Mouse (Mus musculus) T-helper 17 cell (primary cell): ENCODE results near the gene Dennd6a.
"Not testable (repeated sequence)": the region's sequence is repeated elsewhere in the genome, so short reads cannot be mapped to it uniquely, and the experiment has no call there.

Experiments
- in situ Hi-C, 2 experiments: fragments of 300-600 bp; cut with MboI, MseI; formaldehyde crosslinking; loops; 1 replicate in 1 of 2; 2 replicates in 1 of 2; pipeline ENCODE4 v1.15.1; 2025; ENCODE audit warnings: high pct_unique_total_duplicates in 2 of 2

The Dennd6a gene

DNA sequence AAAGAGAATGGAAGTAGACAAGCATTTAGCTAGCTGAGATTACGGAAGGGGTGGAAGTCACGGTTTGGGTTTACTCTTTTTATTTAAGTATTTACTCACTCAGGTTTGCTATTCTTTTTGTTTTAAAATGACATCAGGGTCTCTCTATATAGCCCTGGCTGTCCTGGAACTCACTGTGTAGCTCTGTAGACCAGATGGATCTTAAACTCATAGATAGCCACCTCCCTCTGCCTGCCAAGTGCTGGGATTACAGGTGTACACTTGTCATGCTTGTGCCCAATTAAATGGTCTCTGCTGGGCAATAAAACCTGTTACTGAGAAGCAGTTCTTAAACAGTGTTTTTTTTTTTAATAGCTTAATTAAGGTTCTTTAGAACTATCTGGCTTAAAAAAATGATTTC is 66.3 kb downstream of the Dennd6a start:
- in situ Hi-C loops = loop anchor here in 1 of 2 experiments (10.0 kb wide), 2 partner anchors 155 to 1165 kb away; no protein-coding TSS in a partner anchor

DNA sequence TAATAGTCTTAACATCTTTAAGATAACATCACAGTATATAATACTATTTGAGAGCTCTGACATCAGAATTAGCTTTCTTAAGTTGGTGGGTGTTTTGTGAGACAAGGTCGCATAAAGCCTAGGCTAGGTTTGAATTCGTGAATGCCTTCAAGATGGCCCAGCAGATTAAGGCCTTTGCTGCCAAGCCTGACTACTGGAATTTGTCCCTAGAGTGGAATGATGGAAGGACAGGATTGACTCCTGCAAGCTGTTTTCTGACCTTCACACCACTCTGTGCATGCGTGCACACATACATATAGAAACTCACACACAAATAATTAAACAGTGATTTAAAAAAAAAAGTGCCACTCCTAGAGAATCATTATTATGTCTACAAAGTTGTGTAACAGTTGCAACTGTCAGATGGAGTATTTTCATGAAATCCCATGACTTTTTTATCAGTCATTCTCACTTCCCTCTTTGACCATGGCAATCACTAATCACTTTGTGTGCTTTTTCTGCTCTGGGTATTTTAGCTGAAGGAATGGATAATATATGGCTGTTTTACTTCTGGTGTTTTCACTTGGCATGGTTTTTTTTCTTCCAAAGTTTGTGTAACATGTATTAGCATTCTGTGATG is 69.5 kb downstream of the Dennd6a start:
- in situ Hi-C loops = no loop called here

DNA sequence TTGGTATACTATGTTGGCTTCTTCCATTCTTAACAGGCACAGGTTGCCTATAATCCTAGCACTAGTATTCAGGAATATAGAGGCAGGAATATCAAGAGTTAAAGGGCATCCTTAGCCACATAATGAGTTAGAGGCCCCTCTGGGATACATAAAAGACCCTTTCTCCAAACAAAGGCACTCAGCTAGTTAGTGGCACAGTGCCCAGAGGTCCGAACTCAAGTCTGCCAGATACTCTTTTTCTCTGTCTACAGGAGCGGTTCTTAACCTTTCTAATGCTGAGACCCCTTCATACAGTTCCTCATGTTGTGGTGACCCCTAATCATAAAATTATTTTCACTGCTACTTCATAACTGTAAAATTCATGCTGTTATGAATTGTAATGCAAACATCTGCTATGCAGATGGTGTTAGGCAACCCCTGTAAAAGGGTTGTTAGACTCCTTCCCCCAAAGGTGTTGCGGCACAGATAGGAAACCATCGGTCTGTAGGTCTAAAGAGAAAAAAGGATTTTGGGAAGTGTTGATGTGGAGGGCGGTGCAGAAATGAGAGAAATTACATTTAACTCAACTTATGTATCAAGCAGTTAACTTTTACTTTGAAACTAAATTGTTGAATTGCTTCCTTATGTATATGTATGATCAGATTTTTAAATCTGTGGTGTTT is 72.5 kb downstream of the Dennd6a start:
- in situ Hi-C loops = no loop called here

DNA sequence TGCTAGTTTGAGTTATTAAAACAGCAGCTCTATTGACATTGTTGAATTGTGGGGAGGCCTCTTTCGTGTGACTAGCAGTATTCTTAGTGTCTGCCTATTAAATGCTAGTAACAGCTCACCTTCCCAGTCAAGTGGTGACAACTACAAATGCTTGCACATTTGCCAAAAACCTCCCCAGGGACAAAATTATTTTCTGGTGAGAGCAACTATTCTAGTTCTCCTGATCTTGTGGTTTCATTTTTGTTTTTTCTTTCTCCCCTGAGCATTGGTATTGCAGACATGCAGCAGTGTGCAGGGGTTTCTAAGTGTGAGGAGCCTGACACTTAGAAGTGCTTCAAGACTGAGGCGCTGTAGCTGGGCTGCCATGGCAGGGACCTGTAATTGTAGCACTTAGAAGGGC is 74.2 kb downstream of the Dennd6a start:
- in situ Hi-C loops = no loop called here

DNA sequence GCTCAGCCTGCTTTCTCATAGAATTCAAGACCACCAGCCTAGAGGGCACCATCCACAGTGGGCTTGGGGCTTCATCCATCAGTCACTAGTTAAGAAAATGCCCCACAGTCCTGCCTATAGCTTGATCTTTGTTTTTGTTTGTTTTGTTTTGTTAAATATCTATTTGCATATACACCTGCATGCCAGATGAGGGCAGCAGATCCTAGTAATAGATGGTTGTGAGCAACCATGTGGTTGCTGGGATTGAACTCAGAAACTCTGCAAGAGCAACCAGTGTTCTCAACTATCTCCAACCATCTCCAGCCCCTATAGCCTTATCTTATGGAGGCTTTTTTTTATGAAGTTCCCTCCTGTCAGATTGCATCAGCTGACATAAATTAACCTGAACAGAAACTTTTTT is 78.2 kb downstream of the Dennd6a start:
- in situ Hi-C loops = loop anchor here in 1 of 2 experiments (10.0 kb wide), 1 partner anchor 157 kb away; no protein-coding TSS in a partner anchor

DNA sequence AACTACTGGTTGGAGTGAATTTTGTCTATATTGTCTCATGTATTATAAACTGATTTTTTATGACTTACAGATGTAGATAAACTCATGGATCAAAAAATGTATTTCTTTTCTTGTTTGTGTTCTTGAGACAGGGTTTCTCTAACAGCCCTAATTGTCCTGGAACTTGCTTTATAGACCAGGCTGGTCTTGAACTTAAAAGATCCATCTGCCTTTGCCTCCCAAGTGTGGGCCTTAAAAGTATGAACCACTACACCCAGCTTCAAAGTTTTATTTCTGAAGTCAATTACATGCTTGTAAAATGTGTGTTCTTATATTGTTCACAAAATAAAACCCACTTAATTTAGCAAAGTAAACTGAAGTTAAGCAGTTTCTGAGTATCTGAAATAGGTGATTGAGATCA is 84.5 kb downstream of the Dennd6a start:
- in situ Hi-C loops = loop anchor here in 1 of 2 experiments (10.0 kb wide), 1 partner anchor 163 kb away; no protein-coding TSS in a partner anchor

DNA sequence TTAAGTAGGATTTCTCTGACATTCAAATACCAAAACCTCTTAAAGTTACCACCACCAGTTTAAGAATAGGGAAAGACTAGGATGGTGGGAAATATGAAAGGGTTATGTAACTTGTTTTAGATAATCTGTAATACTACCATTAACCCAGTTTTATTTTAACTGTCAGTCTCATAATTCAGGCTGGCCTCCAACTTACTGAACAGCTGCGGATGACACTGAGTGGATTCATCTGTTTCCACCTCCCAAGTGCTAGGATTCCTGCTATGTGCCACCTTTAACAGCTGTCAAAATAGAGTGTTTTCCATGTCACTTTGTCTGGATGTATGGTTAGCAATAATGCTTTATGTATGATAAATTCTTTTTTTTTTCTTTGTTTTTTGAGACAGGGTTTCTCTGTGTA is 86.6 kb downstream of the Dennd6a start:
- in situ Hi-C loops = no loop called here

DNA sequence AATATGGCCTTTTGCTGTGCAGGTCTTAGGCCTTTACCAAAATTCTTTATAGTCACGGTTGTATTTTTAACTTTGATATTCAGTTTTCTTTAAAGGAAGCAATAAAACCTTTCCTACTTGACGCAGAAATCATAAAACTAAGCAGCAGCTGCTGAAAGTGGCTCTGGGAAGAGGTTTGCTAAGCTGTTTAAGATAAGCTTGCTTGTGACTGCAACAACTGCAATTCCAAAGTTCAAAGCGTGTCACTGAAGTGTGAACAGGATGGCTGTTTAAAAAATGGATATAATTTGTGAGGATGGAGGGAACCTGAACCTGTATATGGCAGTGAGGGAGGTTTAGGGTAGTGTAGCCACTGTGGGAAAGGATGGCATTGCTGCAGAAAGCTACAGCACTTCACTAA is 88.4 kb downstream of the Dennd6a start:
- in situ Hi-C loops = no loop called here

DNA sequence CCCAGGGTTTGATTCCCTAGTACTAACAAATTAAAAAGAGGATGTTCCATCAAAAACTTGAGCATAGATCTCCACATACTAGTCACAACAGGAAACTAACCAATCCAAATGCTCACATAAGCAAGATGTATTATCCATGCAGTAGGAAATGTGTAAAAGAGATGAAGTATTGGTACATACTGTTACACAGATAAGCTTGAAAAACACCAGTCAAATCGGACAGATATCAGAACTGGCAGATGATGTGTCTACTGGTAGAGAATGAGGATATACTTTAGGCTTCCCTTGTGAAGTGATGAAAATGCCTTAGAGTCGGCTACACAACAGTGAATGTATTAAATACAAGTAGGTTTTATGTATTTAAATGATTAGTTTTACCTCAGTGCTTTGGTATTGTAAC is 88.8 kb downstream of the Dennd6a start:
- in situ Hi-C loops = no loop called here

DNA sequence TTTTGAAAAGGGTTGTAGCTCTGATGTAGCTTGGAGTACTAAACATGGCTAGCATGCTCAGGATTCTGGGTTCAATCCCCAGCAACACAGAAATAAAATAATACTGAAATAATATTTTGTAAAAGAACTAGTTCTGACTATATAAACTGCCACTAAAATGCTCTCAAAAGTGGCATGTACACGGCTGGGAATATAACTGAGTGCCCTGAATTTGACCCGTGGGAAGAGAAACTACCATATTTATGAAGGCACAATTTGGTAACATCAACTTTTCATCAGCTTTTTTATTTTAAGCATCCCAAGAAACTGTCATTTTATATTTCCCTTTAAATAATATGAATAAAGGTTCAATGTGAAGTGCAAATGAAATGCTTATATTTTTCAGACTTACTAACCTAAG is 90.2 kb downstream of the Dennd6a start:
- in situ Hi-C loops = no loop called here

DNA sequence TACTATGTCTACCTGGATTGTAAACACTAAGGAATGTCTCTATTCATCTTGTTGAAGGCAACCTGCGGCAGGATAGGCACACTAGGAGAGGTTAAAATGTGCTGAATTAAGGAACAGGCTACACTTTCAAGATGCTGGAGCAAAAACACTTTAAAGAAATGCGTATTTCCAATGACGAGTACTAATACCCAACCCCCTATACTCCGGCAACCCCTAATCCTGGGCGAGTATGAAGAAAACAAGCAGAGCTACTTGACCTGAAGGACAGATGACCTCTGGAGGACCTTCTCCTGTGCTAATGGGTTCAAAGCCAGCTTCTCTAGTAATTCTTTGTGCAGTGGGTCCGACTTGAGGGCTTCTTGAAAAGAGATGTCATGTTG is 94.3 kb downstream of the Dennd6a start:
- in situ Hi-C loops = loop anchor here in 1 of 2 experiments (5.0 kb wide), 1 partner anchor 564 kb away; no protein-coding TSS in a partner anchor

DNA sequence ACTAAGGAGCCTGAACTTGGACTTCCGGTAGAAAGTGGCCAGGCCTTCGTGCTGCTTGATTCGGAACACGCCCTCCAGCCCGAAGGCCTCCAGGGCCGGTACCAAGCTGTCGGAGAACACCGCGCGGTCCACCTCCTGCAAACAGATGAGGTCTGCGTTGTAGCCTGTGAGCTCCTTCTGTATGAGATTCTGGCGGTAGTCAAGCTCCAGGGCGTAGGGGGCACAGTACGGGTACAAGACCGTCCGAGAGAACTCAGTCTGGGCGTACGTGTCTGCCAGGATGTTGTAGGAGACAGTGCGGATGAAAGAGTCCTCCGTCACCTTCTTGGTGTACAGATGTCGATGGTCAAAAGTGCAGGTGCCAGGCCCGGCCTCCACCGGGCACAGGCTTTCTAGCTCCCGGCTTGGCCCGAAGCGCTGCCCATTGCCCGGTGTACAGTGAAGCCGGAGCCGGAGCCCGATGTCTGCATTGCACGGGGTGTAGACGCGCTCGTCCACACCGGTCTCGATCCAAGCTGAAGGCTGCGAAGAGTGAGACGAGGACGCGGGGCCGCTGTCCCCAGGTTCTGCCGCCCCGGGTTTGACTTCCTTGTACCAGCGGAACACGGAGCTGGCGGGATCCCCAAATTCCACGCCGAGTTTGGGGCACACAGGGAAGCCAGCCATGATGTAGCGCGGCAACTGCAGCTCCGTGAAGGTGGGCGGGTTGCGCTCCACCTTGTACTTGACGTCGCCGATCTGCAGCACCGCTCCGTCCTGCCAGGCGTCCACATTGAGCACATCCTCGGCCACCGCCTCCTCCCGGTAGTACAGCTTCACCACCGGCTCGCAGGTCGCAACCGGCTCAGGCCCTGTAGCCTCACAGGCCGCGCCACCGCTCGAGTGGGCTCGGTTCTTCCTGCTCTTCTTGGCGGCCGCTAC is 95.0 kb downstream of the Dennd6a start:
- in situ Hi-C loops = loop anchor here in 1 of 2 experiments (5.0 kb wide), 1 partner anchor 564 kb away; no protein-coding TSS in a partner anchor

DNA sequence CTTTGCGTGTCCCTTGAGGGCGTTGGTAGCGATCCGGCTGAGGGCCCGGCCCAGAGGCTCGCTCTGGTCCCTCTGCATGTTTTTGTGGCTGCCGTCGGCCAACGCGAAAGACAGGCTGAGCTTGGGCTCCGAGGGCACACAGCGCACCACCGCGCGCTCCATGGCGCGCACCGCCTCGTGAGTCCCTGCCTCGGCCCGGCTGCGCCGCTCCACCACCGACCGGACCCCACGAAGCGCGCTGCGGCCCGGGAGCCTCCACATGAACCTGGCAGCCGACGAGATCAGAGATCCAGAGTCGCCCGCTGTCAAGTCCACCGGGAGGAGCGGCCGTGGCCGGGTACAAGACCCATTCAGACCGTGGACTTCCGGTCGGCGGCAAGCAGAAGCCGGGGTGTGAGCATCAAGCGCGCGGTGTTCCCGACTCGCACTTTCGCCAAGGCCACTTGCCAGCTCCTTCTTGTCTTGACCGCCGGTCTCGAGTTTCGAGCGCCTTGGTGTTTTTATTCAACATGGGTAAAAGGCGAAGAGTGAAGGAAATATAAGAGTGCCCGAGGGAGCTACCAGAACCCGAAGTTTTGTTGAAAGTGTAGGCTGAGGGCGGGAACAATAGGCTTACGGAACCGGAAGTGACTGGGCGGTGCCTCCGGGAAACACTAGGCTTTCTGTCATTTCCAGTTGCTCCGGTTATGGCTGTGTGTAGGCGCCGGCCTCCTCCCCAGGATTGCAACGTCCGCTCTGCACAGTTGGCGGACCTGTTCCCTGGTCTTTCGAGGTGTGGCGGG is 95.8 kb downstream of the Dennd6a start, which contains the start of gene Pde12:
Gene Pde12, minus strand, starts transcription at position 592 of the 782 bp plus-strand sequence.
- in situ Hi-C loops = loop anchor here in 1 of 2 experiments (5.0 kb wide), 1 partner anchor 563 kb away; no protein-coding TSS in a partner anchor

DNA sequence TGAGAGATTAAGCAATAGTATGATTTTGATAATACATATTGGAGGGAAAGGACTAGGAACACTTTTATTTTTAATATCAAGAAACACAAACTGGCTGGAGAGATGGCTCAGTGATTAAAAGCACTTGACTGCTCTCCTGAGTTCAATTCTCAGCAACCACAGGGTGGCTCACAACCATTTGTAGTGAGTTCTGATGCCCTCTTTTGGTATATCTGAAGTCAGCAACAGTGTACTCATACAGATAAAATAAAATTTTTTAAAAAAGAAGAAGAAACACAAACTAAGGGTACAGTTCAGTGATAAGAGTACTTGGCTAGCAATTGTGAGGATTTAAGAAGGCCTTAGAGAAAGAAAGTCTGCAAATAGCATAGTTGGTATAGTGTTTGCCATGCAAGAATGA is 97.3 kb downstream of the Dennd6a start:
- in situ Hi-C loops = no loop called here

DNA sequence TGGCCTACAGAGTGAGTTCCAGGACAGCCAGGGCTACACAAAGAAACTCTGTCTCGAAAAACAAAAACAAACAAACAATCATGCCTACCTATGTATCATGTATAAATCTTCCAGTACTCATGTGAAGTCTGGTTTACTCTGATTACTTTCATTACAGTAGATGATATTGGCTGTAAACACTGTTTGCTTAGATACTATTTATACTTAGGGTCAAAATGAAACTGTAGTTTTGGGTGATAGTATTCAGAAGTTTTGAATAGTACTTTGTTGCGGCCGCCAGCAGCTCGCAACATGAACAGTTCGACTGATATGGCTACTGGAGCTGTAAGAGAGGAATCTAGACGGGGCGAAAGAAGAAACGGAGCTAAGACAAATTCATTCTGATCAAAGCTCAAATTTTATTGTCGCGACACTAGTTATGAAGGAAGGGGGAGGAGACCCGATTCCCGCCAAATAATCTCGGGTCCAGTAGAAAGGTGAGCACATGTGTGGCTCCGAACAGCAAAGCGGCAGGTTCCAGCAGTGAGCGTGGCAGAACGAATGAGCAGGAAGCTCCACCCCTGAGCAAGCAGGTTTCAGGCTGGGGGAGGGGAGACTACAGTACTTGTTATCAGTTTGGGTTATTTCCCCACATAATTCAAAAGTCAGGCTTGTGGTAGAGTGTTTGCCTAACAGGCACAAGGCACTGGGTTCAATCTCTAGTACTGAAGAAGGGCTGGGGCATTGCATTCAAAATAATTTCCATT is 98.4 kb downstream of the Dennd6a start:
- in situ Hi-C loops = not testable (repeated sequence)

DNA sequence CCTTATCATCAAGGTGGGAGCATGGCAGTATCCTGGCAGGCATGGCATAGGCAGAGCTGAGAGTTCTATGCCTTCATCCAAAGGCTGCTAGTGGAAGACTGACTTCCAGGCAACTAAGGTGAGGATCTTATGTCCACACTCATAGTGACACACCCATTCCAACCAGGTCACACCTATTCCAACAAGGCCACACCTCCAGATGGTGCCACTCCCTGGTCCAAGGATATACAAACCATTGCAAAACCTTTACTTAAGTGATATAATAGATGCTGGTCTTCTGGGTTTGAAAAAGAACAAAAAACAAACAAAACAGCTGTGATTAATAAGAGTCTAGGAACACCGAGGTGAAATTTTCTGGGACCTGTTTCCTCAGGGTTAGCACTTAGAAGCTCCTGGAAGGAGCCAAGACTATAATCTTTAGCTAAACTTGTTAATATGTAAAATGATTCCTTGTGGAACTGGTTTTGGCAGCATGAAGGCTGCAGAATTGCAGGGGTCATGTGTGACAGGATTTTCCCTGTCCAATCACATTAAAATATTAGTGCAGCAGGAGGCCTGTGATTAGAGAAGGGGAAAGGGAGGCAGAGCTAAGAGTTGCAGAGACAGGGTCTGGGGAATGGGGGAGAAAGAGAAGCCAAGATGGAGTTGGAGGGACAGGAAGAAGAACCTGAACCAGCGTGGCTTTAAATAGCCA is 101.0 kb downstream of the Dennd6a start:
- in situ Hi-C loops = loop anchor here in 1 of 2 experiments (5.0 kb wide), 1 partner anchor 53 kb away; no protein-coding TSS in a partner anchor

DNA sequence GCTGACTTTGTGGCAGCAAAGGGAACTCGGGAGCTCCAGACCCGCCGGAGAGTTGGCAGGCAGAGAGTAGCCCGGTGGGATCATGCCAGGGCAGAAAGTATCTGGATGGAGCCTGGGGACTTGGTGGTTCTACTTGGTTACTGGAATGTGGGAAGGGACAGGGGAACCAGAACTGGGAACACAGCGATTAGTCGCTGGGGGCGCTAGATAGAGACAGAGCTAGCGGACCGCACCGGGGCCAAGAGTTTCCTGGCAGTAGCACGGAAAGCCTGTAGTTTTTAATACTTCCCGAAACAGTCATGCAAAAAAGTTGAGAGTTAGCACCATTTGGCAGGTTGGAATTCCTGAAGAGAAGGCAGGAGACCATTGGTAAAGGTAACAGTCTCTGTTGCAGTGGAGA is 101.7 kb downstream of the Dennd6a start:
- in situ Hi-C loops = loop anchor here in 1 of 2 experiments (5.0 kb wide), 1 partner anchor 52 kb away; no protein-coding TSS in a partner anchor

DNA sequence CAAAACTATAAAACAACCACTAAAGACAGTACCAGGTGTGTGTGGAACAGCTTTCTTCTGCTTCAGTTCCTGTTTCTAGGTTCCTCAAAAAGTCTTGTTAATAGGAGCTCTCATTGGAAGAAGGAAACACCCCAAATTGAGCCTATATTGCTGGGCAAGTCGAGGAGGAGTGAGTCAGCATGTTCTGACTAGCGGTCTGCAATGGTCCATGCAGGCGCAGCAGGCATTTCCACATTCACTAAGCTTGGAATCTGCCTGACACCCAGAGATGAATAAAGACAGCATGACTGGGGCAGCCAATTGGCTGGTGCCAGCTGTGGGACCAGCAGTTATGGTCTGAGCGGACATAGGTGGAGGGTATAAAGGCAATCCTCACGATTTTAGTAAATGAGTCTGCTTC is 102.1 kb downstream of the Dennd6a start:
- in situ Hi-C loops = loop anchor here in 1 of 2 experiments (5.0 kb wide), 1 partner anchor 52 kb away; no protein-coding TSS in a partner anchor
